Mouse (Mus musculus) granulocyte monocyte progenitor cell, adult 5-6 weeks (primary cell): ENCODE results near the gene Ddx10. TPM values are rescaled to one million over a fixed set of nuclear protein-coding genes. Genes with fewer than 3 reads are reported as not detected.

Source experiments
- total RNA-seq, 2 experiments: library from RNA; stranded (forward) in 1 of 2; stranded (reverse) in 1 of 2; fragments of 200-712, 200-1000 nt in 1 of 2; fragments of >200 nt in 1 of 2; fragmentation: Nextera tagmentation in 1 of 2; gene quantifications; 2 replicates each; pipeline ENCODE4 v1.2.3; 2014 to 2017

The Ddx10 gene
- total RNA-seq, 2 experiments from 2014 or later = 37.7 to 77.2 TPM

Other genes starting within 250 kb of the Ddx10 start
- not detected in 2 replicates for gene Exph5, start 53.6 kb upstream of the Ddx10 start, total RNA-seq (2014; fragmentation: Nextera tagmentation)
- gene Exph5, start 53.6 kb upstream of the Ddx10 start, total RNA-seq (2017) = not detected in 2 replicates
- gene Kdelc2, start 136.0 kb upstream of the Ddx10 start, total RNA-seq (2014; fragmentation: Nextera tagmentation) = 7.3 and 14.1 TPM in 2 replicates
- gene Kdelc2, start 136.0 kb upstream of the Ddx10 start, total RNA-seq (2017) = 11.4 and 12.2 TPM in 2 replicates
- gene 4930550C14Rik, start 154.3 kb upstream of the Ddx10 start, total RNA-seq (2014; fragmentation: Nextera tagmentation) = not detected in 2 replicates
- 0.22 TPM in 1 of 2 replicates, not detected in the other for gene 4930550C14Rik, start 154.3 kb upstream of the Ddx10 start, total RNA-seq (2017)